13 mouse cellular contexts compared by ENCODE assay signal in the genomic region with DNA sequence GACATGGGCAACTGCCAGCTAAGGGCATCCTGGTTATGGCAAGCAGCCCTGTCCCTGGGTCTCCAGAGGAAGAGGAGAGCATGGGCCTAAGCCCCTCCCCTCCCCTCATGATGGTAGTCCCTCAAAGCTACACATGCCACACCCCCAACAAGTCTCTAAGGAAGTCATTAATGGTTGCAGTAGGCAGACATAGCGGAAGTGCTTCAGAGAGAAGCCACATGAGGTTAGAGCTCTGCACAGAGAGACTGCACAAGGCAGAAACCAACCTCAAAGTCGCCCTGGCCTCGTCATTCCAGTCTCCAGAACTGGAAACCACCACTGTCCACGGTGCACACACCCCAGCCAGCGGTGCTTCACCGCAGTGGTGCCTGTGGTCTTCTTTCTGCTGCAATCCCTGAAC.
DNase-seq lines count a peak whose midpoint lies in the region; ATAC-seq and TF ChIP-seq lines count a peak whose summit lies in the region.
"Had no signal": no experiment of that assay in that cellular context is flagged by ENCODE, and none has a peak within 500 bp of the region (broad histone marks: within the 10 kb centered on the region; RNA-seq: fewer than 3 reads in every experiment).

No protein-coding gene starts in this region.

- H3K4me1 ChIP-seq in kidney, postnatal 0 days (replicated peaks; ENCODE audit: insufficient read depth, low read length): no peaks in the 10 kb centered on the region
- peaks cover 13% of the 10 kb centered on the region for H3K4me1 ChIP-seq in kidney, embryonic 16.5 days (ENCODE audit: insufficient read depth, low read length)
- no peaks in the 10 kb centered on the region for H3K4me1 ChIP-seq in G1E (ENCODE audit: insufficient read depth, low read depth, low read length)
- H3K4me1 ChIP-seq in embryonic facial prominence, embryonic 13.5 days: 0 out of 2 replicates have a peak, but pooled peaks cover 4% of the 10 kb centered on the region

- no peaks in the 10 kb centered on the region for H3K27me3 ChIP-seq in kidney, postnatal 0 days (ENCODE audit: insufficient read depth, low read length)
- no peaks in the 10 kb centered on the region; the same call in 1 of the 2 replicates for H3K27me3 ChIP-seq in kidney, embryonic 16.5 days (ENCODE audit: insufficient read depth, low read length)
- H3K27me3 ChIP-seq in G1E (ENCODE audit: insufficient read depth, low read length): no peaks in the 10 kb centered on the region
- peaks cover 14% of the 10 kb centered on the region; the same call in 1 of the 2 replicates for H3K27me3 ChIP-seq in embryonic facial prominence, embryonic 13.5 days

- 64% methylated on average over 6 of the region's 6 CpGs for WGBS in kidney, postnatal 0 days
- 67% methylated on average over 6 of the region's 6 CpGs for WGBS in kidney, embryonic 16.5 days
- 60% methylated on average over 6 of the region's 6 CpGs for WGBS in embryonic facial prominence, embryonic 13.5 days

- no peaks in the 10 kb centered on the region for H3K9me3 ChIP-seq in kidney, postnatal 0 days (replicated peaks; ENCODE audit: low read length)
- H3K9me3 ChIP-seq in kidney, embryonic 16.5 days (ENCODE audit: low read length): no peaks in the 10 kb centered on the region
- H3K9me3 ChIP-seq in G1E (replicated peaks): peaks cover 93% of the 10 kb centered on the region
- no peaks in the 10 kb centered on the region for H3K9me3 ChIP-seq in embryonic facial prominence, embryonic 13.5 days
- H3K9me3 ChIP-seq: heart, embryonic 15.5 days; megakaryocyte, embryonic 14.5 days had no signal

- H3K36me3 ChIP-seq in kidney, postnatal 0 days (ENCODE audit: insufficient read depth, low read length): no peaks in the 10 kb centered on the region
- H3K36me3 ChIP-seq in kidney, embryonic 16.5 days (ENCODE audit: insufficient read depth, low read length): no peaks in the 10 kb centered on the region
- H3K36me3 ChIP-seq in G1E (replicated peaks): no peaks in the 10 kb centered on the region
- no peaks in the 10 kb centered on the region for H3K36me3 ChIP-seq in embryonic facial prominence, embryonic 13.5 days
- H3K36me3 ChIP-seq: heart, embryonic 15.5 days had no signal

- H3K27ac ChIP-seq in kidney, postnatal 0 days: no peak overlapping the region
- H3K27ac ChIP-seq in kidney, embryonic 16.5 days (ENCODE audit: low read length): no peak overlapping the region
- no peak overlapping the region for H3K27ac ChIP-seq in embryonic facial prominence, embryonic 13.5 days
- H3K27ac ChIP-seq: heart, embryonic 15.5 days had no signal

- no peak overlapping the region for H3K4me3 ChIP-seq in kidney, postnatal 0 days (replicated peaks; ENCODE audit: low read depth, low read length)
- no peak overlapping the region for H3K4me3 ChIP-seq in kidney, embryonic 16.5 days (ENCODE audit: low read length)
- 0 out of 2 replicates have a peak overlapping the region, but pooled peaks have one; percentile 18 for H3K4me3 ChIP-seq in G1E (ENCODE audit: low read depth, low read length)
- H3K4me3 ChIP-seq in embryonic facial prominence, embryonic 13.5 days: no peak overlapping the region
- H3K4me3 ChIP-seq: heart, embryonic 15.5 days; megakaryocyte, embryonic 14.5 days had no signal

- TF ChIP-seq CTCF in kidney, postnatal 0 days (IDR thresholded peaks at IDR 0.05; ENCODE audit: low read depth): no peak
- no peak for TF ChIP-seq CTCF in G1E (IDR thresholded peaks at IDR 0.05; ENCODE audit: low read depth, low read length)

- H3K4me2 ChIP-seq in kidney, postnatal 0 days (ENCODE audit: low read length): no peak overlapping the region
- no peak overlapping the region for H3K4me2 ChIP-seq in kidney, embryonic 16.5 days (replicated peaks; ENCODE audit: low read depth, low read length)
- no peak overlapping the region for H3K4me2 ChIP-seq in embryonic facial prominence, embryonic 13.5 days
- H3K4me2 ChIP-seq: heart, embryonic 15.5 days; lung, embryonic 14.5 days had no signal

- DNase-seq in kidney, postnatal 0 days (ENCODE audit: low spot score): no peak
- DNase-seq in G1E (ENCODE audit: low spot score): no peak
- peak; percentile 12 for DNase-seq in induced T-regulatory cell, adult 2 months (ENCODE audit: low read depth)
- no peak for DNase-seq in urinary bladder, postnatal 36 days (ENCODE audit: low spot score in 2 of 2)
- no peak for DNase-seq in left cerebral cortex, adult 8-10 months (ENCODE audit: low spot score in 2 of 2)
- DNase-seq: heart, adult 11 months; lung, embryonic 14.5 days; right cerebral cortex, postnatal 25 days; thymus, adult 2 months had no signal

- 0 out of 2 replicates have a peak, but pooled peaks have one; percentile 6 for ATAC-seq in kidney, postnatal 0 days (replicated peaks; ENCODE audit: low FRiP score, low read depth)
- no peak for ATAC-seq in kidney, embryonic 16.5 days (ENCODE audit: low FRiP score, low TSS enrichment)
- no peak for ATAC-seq in G1E (ENCODE audit: extremely low read depth, insufficient number of reproducible peaks, low FRiP score, poor library complexity, severe bottlenecking)
- 0 out of 2 replicates have a peak, but pooled peaks have one; percentile 7 for ATAC-seq in embryonic facial prominence, embryonic 13.5 days (ENCODE audit: insufficient number of reproducible peaks, insufficient read depth, low FRiP score, low TSS enrichment, low read depth)

- no peak overlapping the region for H3K9ac ChIP-seq in kidney, postnatal 0 days (ENCODE audit: low read depth, low read length)
- H3K9ac ChIP-seq in kidney, embryonic 16.5 days (replicated peaks; ENCODE audit: low read length): no peak overlapping the region
- H3K9ac ChIP-seq in embryonic facial prominence, embryonic 13.5 days: no peak overlapping the region
- H3K9ac ChIP-seq: heart, embryonic 15.5 days; lung, embryonic 14.5 days had no signal

Comparison
In these comparisons a context has a peak if more than half of its experiments do, and no peak if none do; other contexts are left out.
1. ATAC-seq: peak in kidney, postnatal 0 days (single experiment) and embryonic facial prominence, embryonic 13.5 days (single experiment); none in kidney, embryonic 16.5 days (single experiment) and G1E (single experiment).